Mouse (Mus musculus) thymus, adult 2 months (tissue): ENCODE results near the gene Fam83c. TPM values are rescaled to one million over a fixed set of nuclear protein-coding genes. Genes with fewer than 3 reads are reported as not detected.

Experiments used
- DNase-seq: peaks from one replicate; pipeline ENCODE4 v3.0.0; 2021
- H3K27ac ChIP-seq: fragments of 200-500 bp; 2 replicates; pipeline ENCODE4 v1.5.1; 2012; ENCODE audit warnings: low read length, control low read depth; ENCODE audit not compliant: control insufficient read depth, insufficient read depth
- H3K27me3 ChIP-seq: fragments of 200-500 bp; 2 replicates; pipeline ENCODE4 v1.6.1; 2012; ENCODE audit warnings: mild to moderate bottlenecking, low read length, moderate library complexity, mixed read lengths; ENCODE audit not compliant: control insufficient read depth, insufficient read depth
- H3K36me3 ChIP-seq: fragments of 200-500 bp; 2 replicates; pipeline ENCODE4 v1.6.1; 2012; ENCODE audit warnings: mild to moderate bottlenecking, low read length, moderate library complexity; ENCODE audit not compliant: control insufficient read depth, insufficient read depth
- H3K4me1 ChIP-seq: fragments of 200-500 bp; replicated peaks from 2 replicates; pipeline ENCODE4 v1.6.1; 2012; ENCODE audit warnings: low read length; ENCODE audit not compliant: control insufficient read depth, insufficient read depth
- H3K4me3 ChIP-seq: fragments of 200-500 bp; 2 replicates; pipeline ENCODE4 v1.5.1; 2012; ENCODE audit warnings: mild to moderate bottlenecking, low read length, control low read depth, moderate library complexity; ENCODE audit not compliant: control insufficient read depth, insufficient read depth
- CTCF ChIP-seq: fragments of 200-500 bp; IDR thresholded peaks from 2 replicates; pipeline ENCODE4 v1.5.1; 2012; ENCODE audit warnings: mild to moderate bottlenecking, control low read depth, low read length, moderate library complexity, borderline replicate concordance; ENCODE audit not compliant: control insufficient read depth, poor library complexity, insufficient read depth; ENCODE audit errors: extremely low read depth
- POLR2A ChIP-seq: fragments of 200-500 bp; IDR thresholded peaks from 2 replicates; pipeline ENCODE4 v1.6.1; 2012; ENCODE audit warnings: mild to moderate bottlenecking, low read length, control low read depth, moderate library complexity; ENCODE audit not compliant: control insufficient read depth, poor library complexity, insufficient read depth; ENCODE audit errors: extremely low read depth
- WGBS: fragments of 180-500 bp; shearing (Covaris S2); methylation state at CpG from one replicate; pipeline ENCODE4 v1.1.7; 2018; 5-methylcytosine and 5-hydroxymethylcytosine counted together
- polyA plus RNA-seq: library from polyadenylated mRNA; depleted of rRNA; stranded (reverse); fragments of >200 nt; gene quantifications from 2 replicates; pipeline ENCODE4 v1.2.3, GENCODE M21; 2012

Fam83c gene
- polyA plus RNA-seq, 1 experiment: 0.08 TPM

- Histone ChIP-seq H3K4me1 (peaks cover 11% of the 10 kb centered on the region), H3K27ac (no peak overlapping the region), H3K27me3 (no peaks in the 10 kb centered on the region), H3K4me3 (no peak overlapping the region), H3K36me3 (peaks cover 22% of the 10 kb centered on the region)
- no peak for DNase-seq
- WGBS: 83% methylated on average over 6 of the region's 6 CpGs
- TF ChIP-seq CTCF (no peak), POLR2A (no peak)
Measured at GRCm38 (mm10) chr2:155819449-155820251, 15.0 kb downstream of the Fam83c start.

GRCm38 (mm10) chr2:155819392-155819448, 15.4 kb downstream of the Fam83c start, which contains the start of gene BC029722:
TSS of gene BC029722 (minus strand) at chr2:155819426.
- DNase-seq: no peak
- H3K4me3 ChIP-seq: peak within 1 kb of the TSS; percentile 88
- TF ChIP-seq CTCF (no peak), POLR2A (no peak)
- H3K27ac ChIP-seq: no peak within 1 kb of the TSS
- peaks cover 22% of the 10 kb centered on the region for H3K36me3 ChIP-seq
- peaks cover 11% of the 10 kb centered on the region for H3K4me1 ChIP-seq
- no peaks in the 10 kb centered on the region for H3K27me3 ChIP-seq

GRCm38 (mm10) chr2:155818596-155819391, 15.9 kb downstream of the Fam83c start:
- Histone ChIP-seq H3K4me3 (peak overlapping the region; percentile 88), H3K27me3 (no peaks in the 10 kb centered on the region), H3K4me1 (peaks cover 11% of the 10 kb centered on the region), H3K36me3 (peaks cover 22% of the 10 kb centered on the region), H3K27ac (no peak overlapping the region)
- TF ChIP-seq POLR2A (peak; percentile 85), CTCF (no peak)
- WGBS: under 1% methylated on average over 37 of the region's 37 CpGs
- peak; percentile 94 for DNase-seq

- no peak overlapping the region for H3K4me3 ChIP-seq
- TF ChIP-seq CTCF (no peak), POLR2A (no peak)
- 85% methylated on average over 10 of the region's 10 CpGs for WGBS
- no peak overlapping the region for H3K27ac ChIP-seq
- H3K27me3 ChIP-seq: no peaks in the 10 kb centered on the region
- peaks cover 12% of the 10 kb centered on the region for H3K36me3 ChIP-seq
- H3K4me1 ChIP-seq: peaks cover 11% of the 10 kb centered on the region
- no peak for DNase-seq
Measured at GRCm38 (mm10) chr2:155817301-155818245, 17.1 kb downstream of the Fam83c start.

- Histone ChIP-seq H3K27ac (no peak overlapping the region), H3K4me1 (peaks cover 11% of the 10 kb centered on the region), H3K4me3 (no peak overlapping the region), H3K27me3 (no peaks in the 10 kb centered on the region), H3K36me3 (no peaks in the 10 kb centered on the region)
- DNase-seq: no peak
- no peak for TF ChIP-seq POLR2A
- TF ChIP-seq CTCF: no peak
- 100% methylated on average over 1 of the region's 1 CpGs for WGBS
Measured at GRCm38 (mm10) chr2:155816179-155816578, 18.5 kb downstream of the Fam83c start.

GRCm38 (mm10) chr2:155814829-155815228, 19.8 kb downstream of the Fam83c start:
- 38% methylated on average over 5 of the region's 5 CpGs for WGBS

More at GRCm38 (mm10) chr2:155814829-155815228, 19.8 kb downstream of the Fam83c start:
- no peak for DNase-seq
- H3K27me3 ChIP-seq: no peaks in the 10 kb centered on the region
- no peak for TF ChIP-seq CTCF
- no peak for TF ChIP-seq POLR2A
- H3K4me3 ChIP-seq: no peak overlapping the region
- H3K27ac ChIP-seq: no peak overlapping the region
- H3K4me1 ChIP-seq: peaks cover 10% of the 10 kb centered on the region
- H3K36me3 ChIP-seq: no peaks in the 10 kb centered on the region
